Mouse (Mus musculus) CH12.LX (cell line): ENCODE results near the gene Rasgrp3. TPM values are rescaled to one million over a fixed set of nuclear protein-coding genes. Genes with fewer than 3 reads are reported as not detected.

Source experiments
- DNase-seq: peaks from one replicate; pipeline ENCODE4 v3.0.0-alpha.2; 2013; ENCODE audit errors: extremely low read depth
- H3K27ac ChIP-seq: 2 replicates; pipeline ENCODE4 v1.5.1; 2012; ENCODE audit warnings: low read depth, mild to moderate bottlenecking, control low read depth, moderate library complexity; ENCODE audit not compliant: insufficient read depth
- H3K27me3 ChIP-seq: replicated peaks from 2 replicates; pipeline ENCODE3; 2012; ENCODE audit warnings: inconsistent platforms
- H3K36me3 ChIP-seq, 2 experiments: replicated peaks in 1 of 2; 2 replicates each; pipeline versions ENCODE3 to v1.6.1; 2012; ENCODE audit warnings: inconsistent platforms in 1 of 2, low read length in 1 of 2, mild to moderate bottlenecking in 1 of 2, mixed read lengths in 1 of 2, moderate library complexity in 1 of 2; ENCODE audit not compliant: control insufficient read depth in 1 of 2, insufficient read depth in 1 of 2
- H3K4me1 ChIP-seq, 2 experiments: 2 replicates each; pipeline ENCODE4 v1.6.1; 2012; ENCODE audit warnings: inconsistent platforms in 1 of 2, moderate library complexity in 1 of 2; ENCODE audit not compliant: insufficient read depth in 2 of 2, control insufficient read depth in 1 of 2
- H3K4me2 ChIP-seq: 2 replicates; pipeline ENCODE4 v1.6.1; 2012; ENCODE audit warnings: low read depth, mild to moderate bottlenecking, control low read depth; ENCODE audit not compliant: poor library complexity, insufficient read depth, severe bottlenecking
- H3K4me3 ChIP-seq, 3 experiments: fragments of 150-350 bp in 1 of 3; sonication (generic) in 1 of 3; replicated peaks in 1 of 3; 2 replicates each; pipeline versions ENCODE3 to v1.5.1; 2011 to 2012; ENCODE audit warnings: low read depth in 2 of 3, low read length in 2 of 3, mild to moderate bottlenecking in 2 of 3, moderate library complexity in 2 of 3, control low read depth in 1 of 3, improper control_type of control experiment in 1 of 3, inconsistent platforms in 1 of 3, mixed read lengths in 1 of 3; ENCODE audit not compliant: poor library complexity in 1 of 3
- H3K79me2 ChIP-seq: replicated peaks from 2 replicates; pipeline ENCODE4 v1.6.1; 2012; ENCODE audit warnings: mild to moderate bottlenecking, moderate library complexity; ENCODE audit not compliant: control insufficient read depth, poor library complexity, insufficient read depth, severe bottlenecking; ENCODE audit errors: extremely low read depth
- H3K9ac ChIP-seq: 2 replicates; pipeline ENCODE4 v1.6.1; 2012; ENCODE audit warnings: low read depth, mild to moderate bottlenecking, control low read depth, moderate library complexity; ENCODE audit not compliant: insufficient read depth
- H3K9me3 ChIP-seq: replicated peaks from 2 replicates; pipeline ENCODE3; 2012; ENCODE audit warnings: low read length, inconsistent platforms, mixed read lengths
- BHLHE40 ChIP-seq: IDR thresholded peaks from 2 replicates; pipeline ENCODE4 v1.6.1; 2011; ENCODE audit warnings: mild to moderate bottlenecking, low read depth, low read length, improper control_type of control experiment
- CHD1 ChIP-seq: IDR thresholded peaks from 2 replicates; pipeline ENCODE4 v1.6.1; 2012; ENCODE audit warnings: low read depth, low read length, improper control_type of control experiment, inconsistent platforms
- CHD2 ChIP-seq: IDR thresholded peaks from 2 replicates; pipeline ENCODE4 v1.6.1; 2011; ENCODE audit warnings: low read length, improper control_type of control experiment
- CTCF ChIP-seq, 2 experiments: IDR thresholded peaks in 1 of 2; conservative IDR thresholded peaks in 1 of 2; 2 replicates each; pipeline ENCODE4 v1.5.1; 2011 to 2012; ENCODE audit warnings: low read depth in 2 of 2, low read length in 2 of 2, improper control_type of control experiment in 1 of 2, inconsistent platforms in 1 of 2, mild to moderate bottlenecking in 1 of 2, moderate library complexity in 1 of 2
- ETS1 ChIP-seq: conservative IDR thresholded peaks from 2 replicates; pipeline ENCODE4 v1.6.1; 2012; ENCODE audit warnings: low read depth, mild to moderate bottlenecking, inconsistent platforms, low read length, improper control_type of control experiment, moderate library complexity
- GABPA ChIP-seq: IDR thresholded peaks from 2 replicates; pipeline ENCODE4 v1.6.1; 2012; ENCODE audit warnings: low read depth, low read length, improper control_type of control experiment, inconsistent platforms; ENCODE audit not compliant: insufficient replicate concordance
- HCFC1 ChIP-seq: IDR thresholded peaks from 2 replicates; pipeline ENCODE4 v1.6.1; 2012; ENCODE audit warnings: low read depth, mild to moderate bottlenecking, inconsistent platforms, low read length, improper control_type of control experiment
- IRF4 ChIP-seq: IDR thresholded peaks from 2 replicates; pipeline ENCODE4 v1.6.1; 2014; ENCODE audit warnings: low read depth, mild to moderate bottlenecking, inconsistent platforms, low read length, improper control_type of control experiment
- MAFK ChIP-seq: IDR thresholded peaks from 2 replicates; pipeline ENCODE4 v1.6.1; 2011; ENCODE audit warnings: low read length, improper control_type of control experiment; ENCODE audit not compliant: insufficient replicate concordance
- MAX ChIP-seq: IDR thresholded peaks from 2 replicates; pipeline ENCODE4 v1.6.1; 2011; ENCODE audit warnings: low read length, improper control_type of control experiment
- MEF2A ChIP-seq: IDR thresholded peaks from 2 replicates; pipeline ENCODE4 v1.6.1; 2014; ENCODE audit warnings: low read depth, mild to moderate bottlenecking, inconsistent platforms, low read length, improper control_type of control experiment, borderline replicate concordance
- MXI1 ChIP-seq: IDR thresholded peaks from 2 replicates; pipeline ENCODE4 v1.6.1; 2011; ENCODE audit warnings: mild to moderate bottlenecking, low read depth, low read length, improper control_type of control experiment
- NELFE ChIP-seq: IDR thresholded peaks from 2 replicates; pipeline ENCODE4 v1.6.1; 2011; ENCODE audit warnings: low read depth, low read length, improper control_type of control experiment
- POLR2A ChIP-seq: IDR thresholded peaks from 2 replicates; pipeline ENCODE4 v1.6.1; 2011; ENCODE audit warnings: low read depth, mild to moderate bottlenecking, improper control_type of control experiment, low read length
- RAD21 ChIP-seq: IDR thresholded peaks from 2 replicates; pipeline ENCODE4 v1.6.1; 2011; ENCODE audit warnings: low read depth, mild to moderate bottlenecking, low read length, improper control_type of control experiment, moderate library complexity
- TBP ChIP-seq: conservative IDR thresholded peaks from 2 replicates; pipeline ENCODE4 v1.6.1; 2011; ENCODE audit warnings: low read depth, low read length, improper control_type of control experiment
- TCF12 ChIP-seq: IDR thresholded peaks from 2 replicates; pipeline ENCODE4 v1.6.1; 2014; ENCODE audit warnings: low read depth, mild to moderate bottlenecking, inconsistent platforms, low read length, improper control_type of control experiment
- ZC3H11A ChIP-seq: IDR thresholded peaks from 2 replicates; pipeline ENCODE4 v1.6.1; 2012; ENCODE audit warnings: low read depth, mild to moderate bottlenecking, inconsistent platforms, low read length, improper control_type of control experiment
- ZKSCAN1 ChIP-seq: IDR thresholded peaks from 2 replicates; pipeline ENCODE4 v1.6.1; 2012; ENCODE audit warnings: low read depth, inconsistent platforms, low read length, improper control_type of control experiment, borderline replicate concordance
- ZMIZ1 ChIP-seq: IDR thresholded peaks from 2 replicates; pipeline ENCODE4 v1.6.1; 2012; ENCODE audit warnings: low read depth, mild to moderate bottlenecking, inconsistent platforms, low read length, improper control_type of control experiment
- dilution Hi-C: fragments of 300-500 bp; cut with MboI; formaldehyde crosslinking; loops from 2 replicates; pipeline ENCODE4 v1.14.3; 2020; ENCODE audit warnings: low sequenced_read_pairs; ENCODE audit not compliant: extremely low pct_unique_long_range_greater_than_20kb, extremely low pct_ligation_motif_present
- in situ Hi-C: fragments of 300-500 bp; cut with MboI; formaldehyde crosslinking; loops from 3 replicates; pipeline ENCODE4 v1.14.3; 2019; ENCODE audit warnings: low sequenced_read_pairs, low pct_ligation_motif_present, low pct_unique_long_range_greater_than_20kb, mixed read lengths
- polyA plus RNA-seq: library from polyadenylated mRNA; unstranded; fragments of >175 nt; gene quantifications from 2 replicates; pipeline ENCODE4 v1.2.1, GENCODE M21; 2012; ENCODE audit warnings: low read depth; ENCODE audit not compliant: insufficient read length
- total RNA-seq, 2 experiments: library from RNA; depleted of rRNA; stranded (reverse); fragments of 300-350 nt in 1 of 2; fragments of >200 nt in 1 of 2; gene quantifications; 2 replicates each; pipeline ENCODE4 v1.2.3; 2012 to 2014

Rasgrp3 gene
- total and polyA plus RNA-seq, 3 experiments: 79.6 to 164 (median 161) TPM

- TF ChIP-seq ZKSCAN1 (no peak), TCF12 (peak; percentile 97), HCFC1 (no peak), BHLHE40 (peak; percentile 93), ETS1 (peak; percentile 96), GABPA (no peak), CTCF (conservative IDR thresholded peaks at IDR 0.05 in 1 of 2, IDR thresholded peaks at IDR 0.05 in 1 of 2; ENCODE audit: low read depth in 2 of 2, low read length in 2 of 2) (no peak), MEF2A (peak; percentile 99), POLR2A (0 out of 2 replicates have a peak, but pooled peaks have one; percentile 28), MAX (no peak)
Measured at GRCm38 (mm10) chr17:75472379-75472778, 36.7 kb downstream of the Rasgrp3 start (continued).

DNA sequence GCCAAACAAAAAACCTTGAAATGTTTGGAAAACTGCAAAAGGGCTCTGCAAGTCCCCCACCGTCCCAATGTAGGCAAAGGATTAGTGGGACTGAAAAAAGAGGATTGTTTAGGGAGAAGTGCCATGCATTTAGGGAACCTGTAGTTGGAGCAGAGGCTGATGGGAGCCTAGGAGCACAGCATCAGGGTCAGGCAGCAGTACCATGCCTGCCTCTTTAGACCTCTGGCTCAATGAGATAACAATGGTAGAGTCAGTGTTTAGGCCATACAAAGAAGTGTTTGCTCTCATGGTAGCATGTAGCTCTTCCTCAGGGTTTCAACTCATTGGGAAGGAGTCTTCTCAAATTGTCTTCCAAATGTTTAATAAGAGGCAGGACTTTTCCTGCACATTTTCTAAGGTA lies 40.3 kb downstream of the Rasgrp3 start:
- Histone ChIP-seq H3K27ac (peak overlapping the region; percentile 58), H3K4me1 (peaks cover 35 to 91% of the 10 kb centered on the region in 2 experiments), H3K4me2 (no peak overlapping the region), H3K9me3 (no peaks in the 10 kb centered on the region), H3K9ac (no peak overlapping the region; the same call in 1 of the 2 replicates), H3K79me2 (peaks cover 69% of the 10 kb centered on the region), H3K36me3 (peaks cover 3 to 34% of the 10 kb centered on the region in 2 experiments), H3K4me3 (no peak overlapping the region), H3K27me3 (no peaks in the 10 kb centered on the region)
- in situ Hi-C loops (no loop called here), dilution Hi-C loops (no loop called here)
- no peak for DNase-seq
- TF ChIP-seq MEF2A (no peak), HCFC1 (no peak), IRF4 (no peak), MAX (no peak), BHLHE40 (no peak), MAFK (no peak), ZMIZ1 (no peak), ZC3H11A (no peak), CTCF (conservative IDR thresholded peaks at IDR 0.05 in 1 of 2, IDR thresholded peaks at IDR 0.05 in 1 of 2; ENCODE audit: low read depth in 2 of 2, low read length in 2 of 2) (no peak), TBP (no peak), MXI1 (no peak), TCF12 (no peak), NELFE (no peak), CHD2 (no peak), CHD1 (no peak), RAD21 (no peak)
